Mouse (Mus musculus) liver, adult 2 months (tissue): ENCODE data around the gene Arhgap42. TPM values are rescaled to one million over a fixed set of nuclear protein-coding genes. Genes with fewer than 3 reads are reported as not detected.

Source experiments
- DNase-seq: peaks from one replicate; pipeline ENCODE4 v3.0.0-alpha.2; 2011; ENCODE audit warnings: low read depth, low spot score; ENCODE audit errors: extremely low read depth
- H3K27ac ChIP-seq: fragments of 200-500 bp; replicated peaks from 2 replicates; pipeline ENCODE4 v1.5.1; 2012; ENCODE audit warnings: low read depth, mild to moderate bottlenecking, control low read depth, inconsistent platforms, low read length; ENCODE audit not compliant: insufficient read depth
- H3K27me3 ChIP-seq: fragments of 200-500 bp; 2 replicates; pipeline ENCODE4 v1.6.1; 2012; ENCODE audit warnings: mild to moderate bottlenecking, moderate library complexity, low read length, inconsistent platforms; ENCODE audit not compliant: control insufficient read depth, insufficient read depth
- H3K36me3 ChIP-seq: fragments of 200-500 bp; 2 replicates; pipeline ENCODE4 v1.6.1; 2012; ENCODE audit warnings: low read length, inconsistent platforms; ENCODE audit not compliant: control insufficient read depth, insufficient read depth
- H3K4me1 ChIP-seq: fragments of 200-500 bp; 2 replicates; pipeline ENCODE4 v1.6.1; 2011; ENCODE audit warnings: low read length; ENCODE audit not compliant: control insufficient read depth, insufficient read depth
- H3K4me3 ChIP-seq: fragments of 200-500 bp; 2 replicates; pipeline ENCODE4 v1.5.1; 2011; ENCODE audit warnings: low read depth, mild to moderate bottlenecking, control low read depth, low read length, moderate library complexity; ENCODE audit not compliant: insufficient read depth
- H3K79me2 ChIP-seq: fragments of 200-500 bp; 2 replicates; pipeline ENCODE4 v1.6.1; 2012; ENCODE audit warnings: inconsistent platforms, mild to moderate bottlenecking, low read length, moderate library complexity; ENCODE audit not compliant: control insufficient read depth, insufficient read depth
- H3K9ac ChIP-seq: fragments of 200-500 bp; 2 replicates; pipeline ENCODE4 v1.6.1; 2012; ENCODE audit warnings: low read depth, mild to moderate bottlenecking, control low read depth, inconsistent platforms, low read length
- CTCF ChIP-seq: fragments of 200-500 bp; IDR thresholded peaks from 2 replicates; pipeline ENCODE4 v1.5.1; 2011; ENCODE audit warnings: low read depth, low read length, control low read depth
- POLR2A ChIP-seq: fragments of 200-500 bp; IDR thresholded peaks from 2 replicates; pipeline ENCODE4 v1.6.1; 2011; ENCODE audit warnings: low read length, control low read depth; ENCODE audit not compliant: insufficient read depth; ENCODE audit errors: extremely low read depth
- WGBS: fragments of 180-500 bp; shearing (Covaris S2); methylation state at CpG from one replicate; pipeline ENCODE4 v1.1.7; 2018; 5-methylcytosine and 5-hydroxymethylcytosine counted together
- polyA plus RNA-seq: library from polyadenylated mRNA; depleted of rRNA; stranded (reverse); fragments of >200 nt; gene quantifications from 2 replicates; pipeline ENCODE4 v1.2.3, GENCODE M21; 2012
- total RNA-seq: library from RNA; depleted of rRNA; stranded (reverse); fragments of >200 nt; gene quantifications from 2 replicates; pipeline ENCODE4 v1.2.3, GENCODE M21; 2014

Arhgap42 gene
- total and polyA plus RNA-seq, 2 experiments = 21.8 to 28.1 TPM

- Histone ChIP-seq H3K9ac (peak overlapping the region; percentile 82), H3K79me2 (peaks cover 24% of the 10 kb centered on the region; the same call in 1 of the 2 replicates), H3K27ac (peak overlapping the region; percentile 73), H3K4me3 (peak overlapping the region; percentile 65), H3K4me1 (peaks cover 10% of the 10 kb centered on the region; the same call in 1 of the 2 replicates), H3K27me3 (no peaks in the 10 kb centered on the region), H3K36me3 (no peaks in the 10 kb centered on the region; the same call in 1 of the 2 replicates)
- DNase-seq = peak; percentile 75
- 10% methylated on average over 5 of the region's 5 CpGs for WGBS
- TF ChIP-seq CTCF = no peak
- TF ChIP-seq POLR2A = no peak
These were observed 1.4 kb downstream of the Arhgap42 start for GRCm38 (mm10) chr9:9237511-9237910.

GRCm38 (mm10) chr9:9229662-9230061, 9.2 kb downstream of the Arhgap42 start:
- peak; percentile 66 for DNase-seq
- Histone ChIP-seq H3K4me3 (no peak overlapping the region), H3K27me3 (no peaks in the 10 kb centered on the region), H3K9ac (no peak overlapping the region), H3K4me1 (peaks cover 53% of the 10 kb centered on the region), H3K27ac (0 out of 2 replicates have a peak overlapping the region, but pooled peaks have one; percentile 8), H3K36me3 (no peaks in the 10 kb centered on the region; the same call in 1 of the 2 replicates), H3K79me2 (peaks cover 51% of the 10 kb centered on the region)
- WGBS = 23% methylated on average over 3 of the region's 3 CpGs
- no peak for TF ChIP-seq CTCF
- TF ChIP-seq POLR2A = no peak

- Histone ChIP-seq H3K36me3 (no peaks in the 10 kb centered on the region), H3K9ac (no peak overlapping the region), H3K27ac (peak overlapping the region; percentile 54), H3K4me3 (no peak overlapping the region), H3K4me1 (peaks cover 50% of the 10 kb centered on the region), H3K79me2 (peaks cover 32% of the 10 kb centered on the region), H3K27me3 (no peaks in the 10 kb centered on the region)
- TF ChIP-seq CTCF = no peak
- TF ChIP-seq POLR2A = no peak
- no peak for DNase-seq
- WGBS = 30% methylated on average over 1 of the region's 1 CpGs
These were observed 14.1 kb downstream of the Arhgap42 start for GRCm38 (mm10) chr9:9224837-9225236.

GRCm38 (mm10) chr9:9223384-9223783, 15.5 kb downstream of the Arhgap42 start:
- H3K27ac ChIP-seq = peak overlapping the region; percentile 67
- no peak for DNase-seq
- 84% methylated on average over 3 of the region's 3 CpGs for WGBS

GRCm38 (mm10) chr9:9221950-9222486, 16.9 kb downstream of the Arhgap42 start:
- H3K9ac ChIP-seq = peak overlapping the region; percentile 62
- WGBS = 21% methylated on average over 3 of the region's 3 CpGs
- TF ChIP-seq POLR2A = no peak
- no peak for TF ChIP-seq CTCF
- H3K4me1 ChIP-seq = peaks cover 50% of the 10 kb centered on the region
- peak overlapping the region; percentile 80 for H3K27ac ChIP-seq
- DNase-seq = peak; percentile 98
- H3K79me2 ChIP-seq = peaks cover 40% of the 10 kb centered on the region
- H3K27me3 ChIP-seq = no peaks in the 10 kb centered on the region
- no peaks in the 10 kb centered on the region for H3K36me3 ChIP-seq
- peak overlapping the region; percentile 5; the same call in 1 of the 2 replicates for H3K4me3 ChIP-seq

More at GRCm38 (mm10) chr9:9223384-9223783, 15.5 kb downstream of the Arhgap42 start:
- peaks cover 52% of the 10 kb centered on the region for H3K4me1 ChIP-seq
- H3K9ac ChIP-seq = no peak overlapping the region
- no peaks in the 10 kb centered on the region for H3K27me3 ChIP-seq
- no peak overlapping the region for H3K4me3 ChIP-seq
- TF ChIP-seq POLR2A (no peak), CTCF (no peak)
- peaks cover 36% of the 10 kb centered on the region for H3K79me2 ChIP-seq
- H3K36me3 ChIP-seq = no peaks in the 10 kb centered on the region

DNA sequence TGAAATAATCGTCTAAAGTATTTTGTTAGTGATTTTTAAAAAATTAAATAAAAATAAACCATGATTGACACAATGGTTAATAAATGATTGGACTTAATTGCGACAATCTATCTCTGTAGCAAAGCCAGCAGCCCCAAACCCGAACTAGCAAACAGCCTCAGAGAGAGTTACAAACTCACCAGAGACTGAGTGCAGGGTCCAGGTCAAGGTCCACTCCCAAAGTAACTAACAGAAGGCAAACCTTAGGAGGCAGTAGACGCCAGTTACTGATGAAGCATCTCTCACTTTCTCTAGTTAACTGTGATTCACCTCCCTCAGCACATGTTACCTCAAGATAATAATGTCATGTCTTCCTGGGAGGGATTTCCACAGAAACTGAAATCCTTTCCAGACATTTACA, 17.7 kb downstream of the Arhgap42 start:
- Histone ChIP-seq H3K27me3 (no peaks in the 10 kb centered on the region), H3K4me1 (peaks cover 51% of the 10 kb centered on the region), H3K4me3 (peak overlapping the region; percentile 13; the same call in 1 of the 2 replicates), H3K9ac (peak overlapping the region; percentile 72; the same call in 1 of the 2 replicates), H3K79me2 (peaks cover 41% of the 10 kb centered on the region), H3K36me3 (no peaks in the 10 kb centered on the region), H3K27ac (peak overlapping the region; percentile 100)
- 22% methylated on average over 4 of the region's 4 CpGs for WGBS
- TF ChIP-seq CTCF = no peak
- no peak for TF ChIP-seq POLR2A
- DNase-seq = peak; percentile 98
